Mouse (Mus musculus) cerebellum, adult 2 months (tissue): ENCODE measurements around the gene Gm45837.

ENCODE experiments used
- CTCF ChIP-seq: fragments of 200-500 bp; IDR thresholded peaks from 2 replicates; pipeline ENCODE4 v1.5.1; 2011; ENCODE audit warnings: low read depth, mild to moderate bottlenecking, control low read depth, low read length, moderate library complexity, borderline replicate concordance; ENCODE audit not compliant: insufficient read depth
- POLR2A ChIP-seq: fragments of 200-500 bp; IDR thresholded peaks from 2 replicates; pipeline ENCODE4 v1.6.1; 2011; ENCODE audit warnings: low read length, control low read depth, borderline replicate concordance; ENCODE audit not compliant: insufficient read depth

DNA sequence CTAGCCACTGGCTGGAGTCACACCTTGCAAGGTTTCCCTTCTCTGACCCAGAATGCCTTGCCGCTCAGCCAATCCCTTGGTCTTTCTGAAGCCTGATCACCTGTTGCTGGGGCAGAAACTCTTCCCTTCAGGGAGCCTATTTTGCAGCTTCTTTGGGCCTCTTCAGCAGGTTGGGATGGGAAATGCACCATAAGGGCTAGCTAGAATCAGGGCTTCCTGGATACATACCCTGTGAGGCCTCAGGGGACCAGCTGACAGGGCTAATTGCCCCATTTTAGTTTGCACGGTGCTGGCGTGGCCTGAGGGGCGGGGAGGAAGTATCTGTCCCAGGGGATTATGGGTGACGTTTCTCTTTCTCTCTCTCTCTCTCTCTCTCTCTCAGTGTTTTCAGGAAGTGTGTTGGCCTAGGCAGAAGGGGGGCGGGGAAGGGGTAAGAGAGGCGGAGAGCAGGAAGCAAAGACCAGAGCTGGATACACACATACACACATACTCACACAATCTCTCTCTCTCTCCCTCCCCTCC lies 32.9 kb upstream of the Gm45837 start:
- TF ChIP-seq POLR2A (no peak), CTCF (no peak)
